Mouse (Mus musculus): Measurements from ENCODE around the gene Rere. TPM values are rescaled to one million over a fixed set of nuclear protein-coding genes. Genes with fewer than 3 reads are reported as not detected.

Gene Rere
- polyA plus RNA-seq, 1 experiment from 2014 or later: 34.5 TPM

DNA sequence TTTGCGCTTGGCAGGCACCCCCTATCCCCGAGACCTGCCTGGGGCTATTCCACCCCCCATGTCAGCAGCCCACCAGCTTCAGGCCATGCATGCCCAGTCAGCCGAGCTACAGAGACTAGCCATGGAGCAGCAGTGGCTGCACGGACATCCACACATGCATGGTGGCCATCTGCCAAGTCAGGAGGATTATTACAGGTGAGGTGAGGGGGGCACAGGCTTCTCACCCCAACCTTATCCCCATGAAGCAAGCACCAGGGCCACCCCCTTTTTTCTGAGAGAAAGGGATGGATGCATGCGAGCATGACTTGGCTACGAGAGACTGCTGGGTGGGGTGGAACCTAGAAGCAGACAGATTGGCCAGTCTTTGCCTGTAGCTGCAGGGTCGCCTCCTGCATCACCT, 337.6 kb downstream of the Rere start:
- Histone ChIP-seq H3K36me3 (ENCODE audit: control insufficient read depth, insufficient read depth) (peaks cover 29% of the 10 kb centered on the region), H3K27ac (ENCODE audit: low read length) (no peak overlapping the region), H3K27me3 (replicated peaks; ENCODE audit: control insufficient read depth, insufficient read depth, low read length) (no peaks in the 10 kb centered on the region), H3K4me2 (ENCODE audit: low read length) (no peak overlapping the region), H3K9ac (replicated peaks; ENCODE audit: low read depth, low read length) (no peak overlapping the region), H3K4me3 (replicated peaks; ENCODE audit: low read length) (no peak overlapping the region), H3K4me1 (replicated peaks; ENCODE audit: control insufficient read depth, insufficient read depth, low read length) (no peaks in the 10 kb centered on the region), H3K9me3 (ENCODE audit: control insufficient read depth, low read length) (no peaks in the 10 kb centered on the region)
- whole genome bisulfite sequencing: 86% methylated on average over 7 of the region's 7 CpGs
- ATAC-seq: no peak

GRCm38 (mm10) chr4:150622641-150623040, 341.2 kb downstream of the Rere start:
- WGBS: 88% methylated on average over 13 of the region's 13 CpGs
- Histone ChIP-seq H3K4me3 (replicated peaks; ENCODE audit: low read length) (no peak overlapping the region), H3K36me3 (ENCODE audit: control insufficient read depth, insufficient read depth) (peaks cover 2% of the 10 kb centered on the region), H3K27me3 (replicated peaks; ENCODE audit: control insufficient read depth, insufficient read depth, low read length) (no peaks in the 10 kb centered on the region), H3K9ac (replicated peaks; ENCODE audit: low read depth, low read length) (no peak overlapping the region), H3K4me2 (ENCODE audit: low read length) (no peak overlapping the region), H3K27ac (ENCODE audit: low read length) (no peak overlapping the region), H3K9me3 (ENCODE audit: control insufficient read depth, low read length) (no peaks in the 10 kb centered on the region), H3K4me1 (replicated peaks; ENCODE audit: control insufficient read depth, insufficient read depth, low read length) (no peaks in the 10 kb centered on the region)
- ATAC-seq: no peak

- Histone ChIP-seq H3K36me3 (ENCODE audit: control insufficient read depth, insufficient read depth) (peaks cover 2% of the 10 kb centered on the region; the same call in 1 of the 2 replicates), H3K4me1 (replicated peaks; ENCODE audit: control insufficient read depth, insufficient read depth, low read length) (no peaks in the 10 kb centered on the region), H3K27ac (ENCODE audit: low read length) (no peak overlapping the region), H3K9ac (replicated peaks; ENCODE audit: low read depth, low read length) (no peak overlapping the region), H3K4me3 (replicated peaks; ENCODE audit: low read length) (no peak overlapping the region), H3K9me3 (ENCODE audit: control insufficient read depth, low read length) (no peaks in the 10 kb centered on the region), H3K27me3 (replicated peaks; ENCODE audit: control insufficient read depth, insufficient read depth, low read length) (no peaks in the 10 kb centered on the region), H3K4me2 (ENCODE audit: low read length) (no peak overlapping the region)
- WGBS: 64% methylated on average over 11 of the region's 11 CpGs
- ATAC-seq: no peak
These were observed 342.9 kb downstream of the Rere start for GRCm38 (mm10) chr4:150624214-150624823.

- H3K9ac ChIP-seq (replicated peaks; ENCODE audit: low read depth, low read length): no peak overlapping the region
- WGBS: 85% methylated on average over 4 of the region's 4 CpGs
- ATAC-seq: no peak
- peaks cover 2% of the 10 kb centered on the region; the same call in 1 of the 2 replicates for H3K36me3 ChIP-seq (ENCODE audit: control insufficient read depth, insufficient read depth)
- no peak overlapping the region for H3K4me2 ChIP-seq (ENCODE audit: low read length)
- H3K4me3 ChIP-seq (replicated peaks; ENCODE audit: low read length): no peak overlapping the region
- H3K4me1 ChIP-seq (replicated peaks; ENCODE audit: control insufficient read depth, insufficient read depth, low read length): no peaks in the 10 kb centered on the region
- no peaks in the 10 kb centered on the region for H3K27me3 ChIP-seq (replicated peaks; ENCODE audit: control insufficient read depth, insufficient read depth, low read length)
- no peak overlapping the region for H3K27ac ChIP-seq (ENCODE audit: low read length)
- no peaks in the 10 kb centered on the region for H3K9me3 ChIP-seq (ENCODE audit: control insufficient read depth, low read length)
These were observed 343.5 kb downstream of the Rere start for GRCm38 (mm10) chr4:150624933-150625332.

DNA sequence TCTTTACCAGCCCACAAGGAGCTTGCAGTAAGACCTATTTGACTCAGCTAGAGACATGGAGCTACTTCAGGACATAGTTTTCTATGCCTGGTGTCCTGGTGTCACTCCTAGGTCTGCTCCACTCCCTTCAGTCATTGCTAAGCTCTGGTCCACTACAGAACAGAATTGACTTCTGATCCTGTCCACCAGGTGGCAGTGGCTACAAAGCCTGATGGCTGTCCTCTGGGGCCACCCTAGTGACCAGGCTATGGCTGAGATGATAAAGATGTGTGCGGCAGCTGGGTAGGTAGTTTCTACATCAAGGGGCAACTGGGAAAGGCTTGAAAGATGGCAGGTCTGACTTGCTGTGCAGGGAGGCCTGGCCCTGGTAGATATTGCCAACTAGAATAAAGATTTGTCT, 344.0 kb downstream of the Rere start:
- WGBS: 46% methylated on average over 1 of the region's 1 CpGs
- H3K27ac ChIP-seq (ENCODE audit: low read length): no peak overlapping the region
- H3K36me3 ChIP-seq (ENCODE audit: control insufficient read depth, insufficient read depth): peaks cover 2% of the 10 kb centered on the region; the same call in 1 of the 2 replicates
- no peak overlapping the region for H3K4me2 ChIP-seq (ENCODE audit: low read length)
- H3K4me3 ChIP-seq (replicated peaks; ENCODE audit: low read length): no peak overlapping the region
- H3K27me3 ChIP-seq (replicated peaks; ENCODE audit: control insufficient read depth, insufficient read depth, low read length): no peaks in the 10 kb centered on the region
- H3K9me3 ChIP-seq (ENCODE audit: control insufficient read depth, low read length): no peaks in the 10 kb centered on the region
- H3K4me1 ChIP-seq (replicated peaks; ENCODE audit: control insufficient read depth, insufficient read depth, low read length): no peaks in the 10 kb centered on the region
- ATAC-seq: no peak
- no peak overlapping the region for H3K9ac ChIP-seq (replicated peaks; ENCODE audit: low read depth, low read length)

- Histone ChIP-seq H3K9ac (replicated peaks; ENCODE audit: low read depth, low read length) (no peak overlapping the region), H3K4me2 (ENCODE audit: low read length) (no peak overlapping the region), H3K4me1 (replicated peaks; ENCODE audit: control insufficient read depth, insufficient read depth, low read length) (no peaks in the 10 kb centered on the region), H3K27me3 (replicated peaks; ENCODE audit: control insufficient read depth, insufficient read depth, low read length) (no peaks in the 10 kb centered on the region), H3K36me3 (ENCODE audit: control insufficient read depth, insufficient read depth) (peaks cover 2% of the 10 kb centered on the region; the same call in 1 of the 2 replicates), H3K9me3 (ENCODE audit: control insufficient read depth, low read length) (no peaks in the 10 kb centered on the region), H3K27ac (ENCODE audit: low read length) (no peak overlapping the region), H3K4me3 (replicated peaks; ENCODE audit: low read length) (no peak overlapping the region)
- ATAC-seq: no peak
- 45% methylated on average over 6 of the region's 6 CpGs for WGBS
These were observed 344.7 kb downstream of the Rere start for GRCm38 (mm10) chr4:150625951-150626732.

DNA sequence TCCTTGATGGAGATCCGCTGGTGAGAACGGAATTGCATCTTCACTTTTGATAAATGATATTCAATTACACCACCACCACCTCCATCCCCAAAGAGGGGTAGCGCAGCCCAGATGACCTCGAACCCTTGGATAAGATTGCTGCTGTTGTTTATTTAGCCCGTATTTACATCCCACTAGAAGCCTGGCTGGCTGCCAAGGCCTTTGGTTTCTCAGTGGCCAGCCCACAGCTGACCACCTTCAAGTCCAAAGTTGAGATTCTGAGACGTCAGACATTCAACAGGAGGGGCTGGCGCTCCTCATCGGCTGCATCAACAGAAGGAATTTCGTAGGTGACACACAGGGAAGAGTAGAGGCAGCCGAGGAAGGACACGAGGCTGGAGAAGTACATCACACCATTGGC, 347.8 kb downstream of the Rere start:
- 85% methylated on average over 11 of the region's 11 CpGs for WGBS
- ATAC-seq: no peak
- Histone ChIP-seq H3K4me1 (replicated peaks; ENCODE audit: control insufficient read depth, insufficient read depth, low read length) (no peaks in the 10 kb centered on the region), H3K9me3 (ENCODE audit: control insufficient read depth, low read length) (no peaks in the 10 kb centered on the region), H3K36me3 (ENCODE audit: control insufficient read depth, insufficient read depth) (0 out of 2 replicates have a peak, but pooled peaks cover 2% of the 10 kb centered on the region), H3K4me2 (ENCODE audit: low read length) (no peak overlapping the region), H3K9ac (replicated peaks; ENCODE audit: low read depth, low read length) (no peak overlapping the region), H3K27me3 (replicated peaks; ENCODE audit: control insufficient read depth, insufficient read depth, low read length) (no peaks in the 10 kb centered on the region), H3K4me3 (replicated peaks; ENCODE audit: low read length) (no peak overlapping the region), H3K27ac (ENCODE audit: low read length) (no peak overlapping the region)

GRCm38 (mm10) chr4:150635568-150635967, 354.1 kb downstream of the Rere start:
- WGBS: 78% methylated on average over 10 of the region's 10 CpGs
- 0 out of 2 replicates have a peak, but pooled peaks cover 2% of the 10 kb centered on the region for H3K36me3 ChIP-seq (ENCODE audit: control insufficient read depth, insufficient read depth)

GRCm38 (mm10) chr4:150636635-150637034, 355.2 kb downstream of the Rere start:
- no peak overlapping the region for H3K4me2 ChIP-seq (ENCODE audit: low read length)
- 79% methylated on average over 6 of the region's 6 CpGs for WGBS
- no peaks in the 10 kb centered on the region for H3K4me1 ChIP-seq (replicated peaks; ENCODE audit: control insufficient read depth, insufficient read depth, low read length)
- no peaks in the 10 kb centered on the region for H3K27me3 ChIP-seq (replicated peaks; ENCODE audit: control insufficient read depth, insufficient read depth, low read length)
- 0 out of 2 replicates have a peak, but pooled peaks cover 2% of the 10 kb centered on the region for H3K36me3 ChIP-seq (ENCODE audit: control insufficient read depth, insufficient read depth)
- no peak overlapping the region for H3K27ac ChIP-seq (ENCODE audit: low read length)
- ATAC-seq: no peak
- no peaks in the 10 kb centered on the region for H3K9me3 ChIP-seq (ENCODE audit: control insufficient read depth, low read length)
- no peak overlapping the region for H3K4me3 ChIP-seq (replicated peaks; ENCODE audit: low read length)
- H3K9ac ChIP-seq (replicated peaks; ENCODE audit: low read depth, low read length): no peak overlapping the region

More at GRCm38 (mm10) chr4:150635568-150635967, 354.1 kb downstream of the Rere start:
- Histone ChIP-seq H3K27me3 (replicated peaks; ENCODE audit: control insufficient read depth, insufficient read depth, low read length) (no peaks in the 10 kb centered on the region), H3K4me1 (replicated peaks; ENCODE audit: control insufficient read depth, insufficient read depth, low read length) (no peaks in the 10 kb centered on the region), H3K9me3 (ENCODE audit: control insufficient read depth, low read length) (no peaks in the 10 kb centered on the region), H3K4me3 (replicated peaks; ENCODE audit: low read length) (no peak overlapping the region), H3K27ac (ENCODE audit: low read length) (no peak overlapping the region), H3K9ac (replicated peaks; ENCODE audit: low read depth, low read length) (no peak overlapping the region), H3K4me2 (ENCODE audit: low read length) (no peak overlapping the region)
- no peak for ATAC-seq

All from forebrain, embryonic 16.5 days (tissue).